Mouse (Mus musculus): Measurements from ENCODE around the gene Gm525.
"Not testable (repeated sequence)": the region's sequence is repeated elsewhere in the genome, so short reads cannot be mapped to it uniquely, and the experiment has no call there.

Gm525 gene

DNA sequence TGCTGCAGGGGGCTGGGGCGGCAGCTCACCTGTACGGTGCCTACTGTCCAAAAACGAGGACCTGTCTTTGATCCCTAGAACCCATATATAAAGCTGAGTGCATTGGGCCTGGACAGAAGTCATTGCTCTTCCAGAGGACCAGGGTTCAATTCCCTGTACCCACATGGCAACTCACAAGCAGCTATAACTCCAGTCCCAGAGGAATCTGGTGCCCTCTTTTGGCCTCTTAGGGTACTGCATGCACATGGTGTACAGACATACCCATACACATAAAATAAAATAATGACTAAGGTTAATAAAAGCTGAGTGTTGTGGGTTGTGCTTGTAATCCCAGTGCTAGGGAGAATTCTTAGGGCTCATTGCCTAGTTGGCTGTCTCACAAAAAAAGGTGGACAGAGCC, 8.3 kb upstream of the Gm525 start:
- DNase-seq, result no peak

DNA sequence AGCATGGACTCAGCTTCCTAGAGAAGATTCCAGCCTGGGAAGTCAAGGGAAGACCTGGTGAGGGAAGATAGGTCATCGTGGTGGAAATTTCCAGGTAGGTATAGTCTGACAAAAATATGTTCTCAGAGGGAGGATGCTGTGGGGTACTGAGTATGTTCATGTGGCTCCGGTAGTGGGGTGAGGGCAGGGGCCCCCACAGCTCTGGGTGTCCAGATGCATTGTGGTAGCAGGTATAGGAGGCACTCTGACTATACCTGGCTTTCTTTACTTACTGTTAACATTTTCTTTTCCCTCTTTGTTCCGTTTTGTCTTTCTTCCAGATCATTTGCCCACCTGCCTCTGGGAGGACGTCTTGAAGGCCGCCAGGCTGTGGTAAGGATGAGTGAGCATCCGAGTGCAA, 7.5 kb upstream of the Gm525 start:
- no peak for DNase-seq

DNA sequence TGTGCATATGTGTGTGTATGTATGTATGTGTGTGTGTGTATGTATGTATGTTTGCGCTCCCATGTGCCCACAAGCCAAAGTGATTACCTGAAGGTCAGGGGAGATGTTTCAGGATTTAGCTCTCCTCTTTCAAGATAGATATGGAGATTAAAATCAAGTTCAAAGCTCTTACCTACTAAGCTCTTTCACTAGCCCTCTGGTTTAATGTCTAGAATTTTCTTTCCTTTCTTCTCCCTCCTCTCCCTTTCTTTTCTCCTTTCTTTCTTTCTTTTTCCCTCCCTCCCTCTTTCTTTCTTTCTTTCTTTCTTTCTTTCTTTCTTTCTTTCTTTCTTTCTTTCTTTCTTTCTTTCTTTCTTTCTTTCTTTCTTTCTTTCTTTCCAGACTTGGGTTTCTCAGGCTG, 6.9 kb upstream of the Gm525 start, which contains the start of gene Dgke:
TSS of gene Dgke (minus strand) at position 101 of the 400 bp plus-strand sequence.
- DNase-seq, result no peak

DNA sequence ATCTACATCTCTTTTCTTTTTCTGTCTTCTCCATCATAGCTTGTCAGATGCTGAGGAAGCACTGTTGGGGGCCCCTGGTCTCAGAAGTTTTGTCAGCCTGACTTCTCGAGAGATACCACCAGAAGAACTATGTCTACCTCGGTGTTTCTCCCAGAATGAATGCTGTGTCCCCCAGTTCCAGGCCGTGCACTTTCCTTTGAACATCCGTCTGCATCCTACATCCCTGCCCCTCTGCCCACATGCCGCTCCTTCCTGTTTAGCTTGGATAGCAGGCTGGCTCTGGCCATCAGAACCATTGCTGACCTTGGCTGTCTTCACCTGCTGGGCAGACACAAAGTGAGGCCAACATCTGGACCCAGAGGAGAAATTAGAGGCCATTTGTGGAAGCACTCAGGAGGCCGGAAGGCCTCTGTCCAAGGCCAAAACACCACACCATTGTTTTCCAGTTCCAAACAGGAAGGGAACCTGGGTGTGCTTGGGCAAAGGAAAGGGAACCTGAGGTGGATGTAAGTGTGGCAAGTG, 6.3 kb upstream of the Gm525 start:
- DNase-seq, result no peak

DNA sequence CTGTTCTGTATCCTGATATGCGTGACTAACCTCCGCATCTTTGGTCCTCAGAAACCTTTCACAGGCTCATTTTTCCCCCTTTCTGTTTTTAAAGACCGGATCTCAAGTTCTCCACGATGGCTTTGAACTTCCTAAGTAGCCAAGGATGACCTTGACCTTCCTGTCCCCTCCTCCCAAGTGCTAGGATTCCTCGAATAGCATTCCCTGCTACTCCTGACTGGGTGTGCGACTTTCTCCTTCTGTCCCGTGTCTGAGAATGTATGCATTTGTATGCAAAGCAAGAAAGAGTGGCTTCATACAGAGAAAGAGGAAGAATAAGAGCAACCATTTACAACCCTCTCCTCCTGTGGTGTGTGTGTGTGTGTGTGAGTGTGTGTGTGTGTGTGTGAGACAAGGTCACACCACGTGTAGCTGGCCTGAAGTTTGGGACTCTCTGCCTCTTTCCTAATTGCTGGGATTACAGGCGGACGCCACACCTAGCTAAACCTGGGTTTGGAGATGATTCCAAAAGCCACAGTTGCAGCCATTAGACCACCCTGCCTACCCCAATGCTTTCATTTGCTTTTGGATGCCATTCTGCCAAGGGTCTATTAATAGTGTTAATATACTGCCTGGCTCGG, 5.7 kb upstream of the Gm525 start:
- DNase-seq, result no peak

DNA sequence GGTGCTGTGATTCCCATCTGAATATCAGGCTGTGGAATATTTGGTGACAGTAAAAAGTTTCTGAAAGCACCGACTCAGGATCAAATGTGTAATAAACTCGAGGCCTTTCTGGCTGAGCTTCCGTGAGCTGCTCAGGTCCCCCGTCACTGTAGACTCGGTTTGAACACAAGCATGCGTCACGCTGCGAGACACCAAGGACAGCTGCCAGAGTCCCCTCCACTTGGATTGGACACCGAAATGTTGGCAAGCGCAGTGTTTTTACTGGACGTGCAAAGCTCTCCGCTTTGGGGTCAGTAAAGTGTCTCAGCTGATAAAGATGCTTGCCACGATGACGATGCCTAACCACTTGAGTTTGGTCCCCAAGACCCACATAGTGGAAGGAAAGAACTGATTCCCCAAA, 5.0 kb upstream of the Gm525 start:
- DNase-seq, result peak; percentile 10

DNA sequence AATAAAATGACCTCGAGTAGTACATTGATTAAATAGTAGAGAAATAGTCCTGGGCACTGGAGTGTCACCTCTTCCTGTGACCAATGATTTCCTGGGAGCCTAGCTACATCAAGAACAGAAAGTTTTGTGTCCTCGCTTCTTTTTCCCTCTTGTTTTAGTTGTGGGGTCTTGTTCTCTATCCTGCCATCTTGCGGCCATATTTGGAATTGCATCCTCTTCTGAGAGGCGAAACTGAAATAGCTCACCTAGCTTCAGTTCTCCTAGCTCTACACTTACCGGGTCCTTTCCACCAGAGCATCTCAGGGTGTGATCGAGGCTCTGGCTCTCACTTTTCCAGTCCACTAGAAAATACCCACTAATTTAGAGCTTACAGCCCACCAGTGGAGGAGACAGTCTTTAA, 4.3 kb upstream of the Gm525 start:
- peak; percentile 65 for DNase-seq

DNA sequence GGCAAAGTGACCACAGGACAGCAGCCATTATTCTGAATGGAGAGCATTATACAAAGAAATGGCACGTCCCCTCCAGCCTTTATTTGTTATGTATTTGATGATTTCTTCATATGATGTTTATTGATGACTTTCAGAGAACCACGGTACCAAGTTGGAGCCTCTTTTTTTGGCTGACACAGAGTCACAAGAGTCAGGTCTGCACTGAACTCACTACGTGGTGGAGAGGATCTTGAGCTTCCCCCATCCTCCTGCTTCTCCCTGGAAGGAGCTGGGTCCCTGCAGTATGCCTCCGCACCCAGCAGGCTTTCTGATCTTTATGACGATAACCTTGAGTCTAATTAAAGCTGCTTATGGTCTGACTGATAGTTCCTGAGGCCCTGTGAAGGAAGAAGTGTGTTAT, 2.1 kb upstream of the Gm525 start:
- DNase-seq, result no peak

DNA sequence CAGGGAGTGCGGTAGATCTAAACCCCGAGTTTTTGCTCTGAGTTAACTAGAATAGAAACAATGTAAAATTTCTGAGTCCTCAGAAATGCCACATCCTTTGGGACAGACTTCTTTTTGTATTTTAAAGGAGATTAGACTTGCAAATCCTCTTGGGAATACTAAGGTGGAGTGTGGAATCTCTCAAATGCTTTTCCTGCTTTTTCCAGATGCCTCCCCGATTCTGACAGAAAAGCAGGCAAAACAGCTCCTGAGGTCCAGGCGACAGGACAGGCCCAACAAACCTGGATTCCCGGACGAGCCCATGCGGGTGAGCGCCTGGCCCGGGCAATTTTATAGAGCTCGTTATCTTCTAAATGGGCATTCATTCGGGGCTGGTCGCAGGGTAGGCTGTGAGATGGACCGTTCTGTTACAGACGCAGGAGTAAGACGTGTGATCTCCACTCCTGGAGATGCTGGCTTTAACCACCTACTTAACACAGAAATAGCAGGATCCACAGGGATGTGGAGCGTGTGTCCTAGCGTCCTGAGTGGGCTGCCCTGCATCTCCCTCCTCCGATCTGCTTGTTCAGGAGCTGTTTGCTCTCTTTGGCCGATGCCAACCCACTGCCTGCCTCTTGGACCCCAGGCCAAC, 1.3 kb downstream of the Gm525 start:
- DNase-seq, result no peak

DNA sequence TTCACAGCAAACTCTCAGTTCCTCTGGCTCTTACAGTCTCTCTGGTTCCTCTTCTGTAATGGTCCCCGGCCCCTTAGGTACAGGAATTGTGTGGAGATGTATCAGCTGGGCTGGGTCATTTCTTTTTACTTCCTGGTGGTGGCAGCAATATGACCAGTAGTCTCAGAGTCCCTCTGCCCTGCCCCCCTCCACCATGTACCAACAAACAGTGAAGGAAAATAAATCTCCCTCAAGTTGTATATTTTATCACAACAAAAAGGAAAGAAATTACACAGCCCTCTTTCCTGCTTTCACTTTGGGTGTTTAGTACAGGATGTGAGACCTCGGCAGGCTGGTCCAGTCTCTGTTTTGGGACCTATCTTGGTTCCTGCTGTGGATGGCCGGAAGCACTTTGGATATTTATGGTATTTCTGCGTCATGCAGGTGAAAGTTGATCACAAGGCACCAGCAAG, 2.8 kb downstream of the Gm525 start:
- peak; percentile 19 for DNase-seq

DNA sequence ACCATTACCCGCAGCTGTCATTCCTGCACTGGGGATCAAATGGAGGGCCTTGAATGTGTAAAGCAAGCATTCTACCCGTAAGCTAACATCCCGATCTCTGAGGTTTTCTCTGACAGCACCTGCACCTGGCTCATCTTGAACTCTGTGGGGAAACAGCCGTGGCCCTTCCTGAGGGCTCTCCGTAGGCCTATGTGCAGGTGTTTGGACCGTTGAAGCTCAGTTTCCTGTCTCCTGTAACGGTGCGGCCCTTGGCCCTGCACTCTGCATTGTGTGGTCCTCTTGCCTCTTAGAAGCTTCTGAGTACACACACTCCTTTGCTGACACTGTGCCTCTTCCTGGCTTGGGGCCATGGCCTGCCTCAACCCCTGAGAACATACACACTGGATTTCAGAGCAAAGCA, 4.0 kb downstream of the Gm525 start:
- DNase-seq, result no peak

DNA sequence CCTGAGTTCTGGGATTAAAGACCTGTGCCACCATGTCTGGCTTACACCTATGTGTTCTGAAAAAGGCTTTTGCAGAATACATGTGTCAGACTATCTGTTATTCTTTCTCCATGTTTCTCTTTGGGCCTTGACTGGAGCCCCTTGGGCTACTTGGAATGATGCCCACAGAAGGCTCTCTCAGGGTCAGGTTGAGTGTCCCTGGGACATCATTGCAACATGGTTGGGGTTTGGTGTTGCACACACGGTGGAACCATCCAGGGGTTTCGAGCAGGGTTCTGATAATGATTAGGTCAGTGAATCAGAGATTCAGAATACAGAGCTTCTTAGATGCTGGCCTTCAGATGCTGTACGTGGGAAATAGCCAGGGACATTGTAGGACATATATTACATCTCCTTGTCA, 4.7 kb downstream of the Gm525 start:
- no peak for DNase-seq

DNA sequence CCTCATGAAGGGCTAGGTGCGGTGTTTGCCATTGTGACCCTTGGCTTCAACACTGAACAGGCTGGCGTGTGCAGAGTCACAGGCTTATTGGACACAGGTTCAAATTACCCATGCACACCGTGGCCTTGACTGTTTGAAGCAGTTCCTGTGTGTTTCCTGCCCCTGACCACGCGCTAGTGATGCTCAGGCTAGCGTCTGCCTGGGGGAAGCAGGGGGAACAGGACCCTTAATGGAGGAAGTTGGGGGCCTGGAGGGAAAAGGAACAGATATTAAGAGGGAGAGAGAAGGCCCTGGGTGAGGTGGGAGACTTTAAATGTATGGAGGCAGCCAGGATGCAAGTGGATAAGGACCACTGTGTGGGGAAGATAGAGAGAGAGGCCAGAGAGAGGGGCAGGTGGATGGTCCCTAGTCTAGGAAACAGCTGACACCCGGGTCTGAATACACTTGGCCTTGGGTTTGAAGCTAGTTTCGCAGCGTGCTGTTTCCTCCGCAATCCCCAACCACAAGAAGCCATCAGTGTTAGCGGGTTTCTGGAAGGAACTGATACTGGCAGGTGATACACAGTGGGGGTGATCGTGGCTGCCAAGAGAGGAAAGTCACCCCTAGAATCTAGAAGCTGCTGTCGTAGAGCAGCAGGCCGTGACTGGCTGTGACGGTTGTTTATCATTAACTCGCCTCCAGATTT, 5.5 kb downstream of the Gm525 start:
- DNase-seq, result no peak

DNA sequence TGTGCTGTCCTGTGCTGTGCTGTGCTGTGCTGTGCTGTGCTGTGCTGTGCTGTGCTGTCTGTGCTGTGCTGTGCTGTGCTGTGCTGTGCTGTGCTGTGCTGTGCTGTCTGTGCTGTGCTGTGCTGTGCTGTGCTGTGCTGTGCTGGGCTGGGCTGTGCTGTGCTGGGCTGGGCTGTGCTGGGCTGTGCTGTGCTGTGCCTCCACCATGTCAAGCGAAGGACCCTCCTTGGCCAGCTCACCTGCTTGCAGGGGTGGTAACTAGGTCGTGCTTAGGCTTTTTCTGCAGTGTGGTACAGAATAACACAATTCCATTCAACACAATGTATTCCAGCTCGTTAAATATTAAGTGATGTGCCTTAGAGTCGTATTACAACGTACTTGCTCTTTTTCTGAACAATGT, 8.3 kb downstream of the Gm525 start:
- DNase-seq, result not testable (repeated sequence)

DNA sequence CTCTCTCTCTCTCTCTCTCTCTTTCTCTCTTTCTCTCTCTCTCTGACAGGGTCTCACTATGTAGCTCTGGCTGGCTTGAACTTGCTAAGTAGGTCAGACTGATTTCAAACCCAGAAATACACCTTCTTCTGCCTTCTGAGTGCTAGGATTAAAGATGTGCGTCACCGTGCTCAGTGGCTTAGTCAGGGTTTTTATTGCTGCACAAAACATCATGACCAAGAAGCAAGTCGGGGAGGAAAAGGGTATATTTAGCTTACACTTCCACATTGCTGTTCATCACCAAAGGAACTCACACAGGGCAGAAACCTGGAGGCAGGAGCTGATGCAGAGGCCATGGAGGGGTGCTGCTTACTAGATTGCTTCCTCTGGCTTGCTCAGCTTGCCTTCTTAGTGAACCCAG, 9.1 kb downstream of the Gm525 start:
- not testable (repeated sequence) for DNase-seq

DNA sequence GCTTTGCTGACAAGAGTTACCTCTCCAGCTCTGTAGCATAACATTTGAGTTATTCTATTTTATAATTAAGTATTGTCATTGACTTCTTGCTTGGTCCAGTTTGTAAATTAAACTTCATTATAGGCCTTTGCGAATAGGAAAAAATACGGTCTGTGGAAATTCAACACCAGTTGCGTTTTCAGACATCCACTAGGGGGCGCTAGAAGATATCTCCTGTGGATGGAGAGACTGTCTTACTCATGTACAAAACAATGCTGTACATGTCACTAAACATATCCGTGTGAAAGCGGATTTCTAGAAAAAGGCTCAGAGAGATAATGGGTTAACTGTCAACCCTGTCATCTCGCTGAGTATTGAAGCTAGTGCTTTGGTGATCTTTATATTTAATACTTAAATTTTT, 11.0 kb downstream of the Gm525 start:
- peak; percentile 21 for DNase-seq

DNA sequence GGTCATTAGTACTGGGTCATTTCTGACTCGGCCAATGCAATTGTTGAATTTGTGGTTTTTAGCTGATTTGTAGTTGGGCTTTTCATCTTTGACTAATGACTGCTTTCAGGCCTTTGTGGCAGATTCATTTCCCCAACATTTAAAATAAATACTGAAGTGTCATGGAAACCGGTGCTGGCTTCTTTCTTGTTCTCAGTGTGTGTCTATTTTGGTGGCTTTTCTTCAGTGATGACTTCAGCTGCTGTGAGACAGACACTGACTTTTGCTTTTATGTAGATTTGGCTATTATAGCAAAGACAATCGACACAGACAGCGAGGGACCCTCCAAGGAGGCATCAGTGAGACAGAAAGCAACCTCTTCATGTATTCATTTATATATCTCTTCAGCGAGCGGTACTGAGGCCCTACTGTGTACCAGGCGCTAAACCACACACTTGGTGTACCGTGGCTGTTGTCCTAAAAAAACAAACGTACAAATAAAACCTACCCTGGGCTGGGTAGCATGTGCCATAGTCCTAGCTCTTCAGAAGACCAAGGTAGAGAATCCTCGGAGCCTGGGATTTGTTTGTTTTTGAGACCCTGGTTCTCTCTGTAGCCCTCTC, 12.7 kb downstream of the Gm525 start:
- DNase-seq, result no peak

DNA sequence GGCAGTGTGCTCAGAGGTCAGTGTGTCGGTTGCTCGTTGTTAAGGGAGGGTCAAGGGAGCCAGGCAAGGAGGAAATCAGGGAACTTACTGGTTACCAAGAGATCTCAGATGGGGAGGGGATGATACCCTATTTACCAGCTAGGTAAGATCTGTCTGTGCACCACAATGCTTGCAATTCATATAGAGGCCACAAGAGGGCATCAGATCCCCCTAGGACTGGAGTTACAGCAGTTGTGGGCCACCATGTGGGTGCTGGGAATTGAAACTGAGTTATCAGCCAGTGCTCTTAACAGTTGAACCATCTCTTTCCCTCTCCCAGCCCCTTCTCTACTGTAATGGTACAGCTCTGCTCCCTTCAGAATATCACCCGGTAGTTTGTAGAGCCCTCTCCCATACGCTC, 15.1 kb downstream of the Gm525 start:
- no peak for DNase-seq

DNA sequence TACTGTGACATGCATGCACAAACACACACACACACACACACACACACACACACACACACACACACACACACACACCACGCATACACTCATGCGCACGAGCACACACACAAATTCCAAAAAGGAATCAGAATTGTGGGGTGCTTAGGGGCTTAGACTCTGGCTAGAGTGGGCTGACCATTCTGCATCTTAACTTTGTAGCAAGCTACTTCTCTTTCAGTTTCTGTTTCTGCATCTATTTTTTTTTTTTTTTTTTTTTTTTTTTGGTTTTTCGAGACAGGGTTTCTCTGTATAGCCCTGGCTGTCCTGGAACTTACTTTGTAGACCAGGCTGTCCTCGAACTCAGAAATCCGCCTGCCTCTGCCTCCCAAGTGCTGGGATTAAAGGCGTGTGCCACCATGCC, 16.7 kb downstream of the Gm525 start:
- not testable (repeated sequence) for DNase-seq

DNA sequence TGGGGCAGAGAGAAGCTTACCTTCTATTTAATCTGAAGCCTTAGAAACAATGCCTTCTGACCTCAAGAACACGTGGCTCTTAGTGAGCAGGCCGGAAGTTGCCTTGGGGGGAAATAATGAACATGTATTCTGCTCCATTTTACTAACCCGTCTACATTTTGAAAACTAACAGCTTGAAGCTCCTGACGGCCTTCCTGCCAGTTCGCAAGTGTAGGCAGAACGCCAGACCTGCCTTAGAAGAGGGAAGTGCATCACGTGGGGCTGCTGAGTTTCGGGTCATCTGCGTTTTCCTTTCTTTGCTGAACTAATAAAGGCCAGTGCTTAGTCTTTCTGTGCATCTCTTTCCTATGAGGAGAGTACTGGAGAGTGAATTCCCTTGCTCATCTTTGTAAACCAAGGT, 19.1 kb downstream of the Gm525 start:
- peak; percentile 41 for DNase-seq

DNA sequence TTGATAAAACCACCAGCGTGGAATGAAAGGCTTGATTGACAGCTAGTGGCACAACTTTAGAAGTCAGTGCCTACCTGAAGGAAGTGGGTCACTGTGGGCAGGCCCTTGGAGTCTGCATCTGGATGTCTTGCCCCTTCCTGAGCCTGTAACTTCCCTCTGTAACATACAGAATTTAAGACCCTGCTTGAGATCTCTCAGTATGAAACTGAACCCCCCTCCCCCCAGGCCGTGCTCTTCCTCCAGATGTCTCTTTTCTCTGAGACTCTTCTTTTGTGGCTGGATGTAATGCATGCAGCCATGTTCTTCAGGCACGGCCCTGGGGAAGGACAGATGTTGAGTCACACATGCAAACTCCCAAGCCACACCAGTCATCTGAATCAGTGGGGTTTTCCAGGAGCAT, 21.7 kb downstream of the Gm525 start:
- no peak for DNase-seq

DNA sequence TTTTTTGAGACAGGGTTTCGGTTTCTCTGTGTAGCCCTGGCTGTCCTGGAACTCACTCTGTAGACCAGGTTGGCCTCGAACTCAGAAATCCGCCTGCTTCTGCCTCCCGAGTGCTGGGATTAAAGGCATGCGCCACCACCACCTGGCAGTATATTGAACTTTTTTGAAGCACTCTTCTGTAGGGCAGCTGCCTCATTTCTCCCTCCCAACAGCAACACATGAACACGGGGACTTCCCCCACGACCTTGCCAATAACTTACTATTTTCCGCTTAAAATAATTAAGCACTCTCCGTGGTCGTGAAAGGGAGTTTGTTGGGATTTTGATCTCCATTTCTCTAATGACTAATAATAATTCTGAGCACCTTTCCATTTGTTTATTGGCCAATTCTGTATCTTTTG, 23.7 kb downstream of the Gm525 start:
- not testable (repeated sequence) for DNase-seq

DNA sequence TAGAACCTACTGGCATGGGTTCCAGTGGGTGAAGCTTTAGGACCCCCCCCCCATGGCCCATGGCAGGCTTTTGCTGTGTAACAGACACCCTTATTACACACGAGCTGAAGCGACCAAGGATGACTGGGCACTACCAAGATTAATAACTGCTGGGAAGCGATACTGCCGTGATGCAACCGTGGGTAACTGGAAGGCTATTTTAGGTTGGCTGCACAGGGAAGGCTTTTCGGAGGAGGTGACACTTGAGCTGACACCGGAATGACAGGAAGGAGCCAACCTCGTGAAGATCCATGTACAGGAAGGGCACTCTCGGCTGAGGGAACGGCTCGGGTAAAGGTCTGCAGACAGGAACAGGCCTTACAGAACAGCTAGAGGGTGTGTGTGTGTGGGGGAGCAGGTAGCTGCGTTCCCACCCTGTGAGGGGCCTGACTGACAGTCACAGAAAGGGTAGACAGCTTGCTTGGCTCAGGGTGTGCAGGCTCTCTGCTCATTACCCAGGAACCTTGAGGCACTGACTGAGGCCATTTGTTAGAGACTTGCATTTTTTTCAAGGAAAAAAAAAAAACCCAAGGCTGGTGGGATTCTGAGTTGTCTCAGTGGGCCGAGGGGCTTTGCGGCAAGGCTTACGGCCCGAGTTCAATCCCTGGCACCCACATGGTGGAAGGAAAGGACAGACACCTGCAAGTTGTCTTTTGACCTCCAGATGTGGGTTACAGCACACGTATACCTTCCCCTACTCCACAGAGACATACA, 24.6 kb downstream of the Gm525 start:
- DNase-seq, result no peak
